ENCODE assay signal across 21 mouse cellular contexts in the genomic region with DNA sequence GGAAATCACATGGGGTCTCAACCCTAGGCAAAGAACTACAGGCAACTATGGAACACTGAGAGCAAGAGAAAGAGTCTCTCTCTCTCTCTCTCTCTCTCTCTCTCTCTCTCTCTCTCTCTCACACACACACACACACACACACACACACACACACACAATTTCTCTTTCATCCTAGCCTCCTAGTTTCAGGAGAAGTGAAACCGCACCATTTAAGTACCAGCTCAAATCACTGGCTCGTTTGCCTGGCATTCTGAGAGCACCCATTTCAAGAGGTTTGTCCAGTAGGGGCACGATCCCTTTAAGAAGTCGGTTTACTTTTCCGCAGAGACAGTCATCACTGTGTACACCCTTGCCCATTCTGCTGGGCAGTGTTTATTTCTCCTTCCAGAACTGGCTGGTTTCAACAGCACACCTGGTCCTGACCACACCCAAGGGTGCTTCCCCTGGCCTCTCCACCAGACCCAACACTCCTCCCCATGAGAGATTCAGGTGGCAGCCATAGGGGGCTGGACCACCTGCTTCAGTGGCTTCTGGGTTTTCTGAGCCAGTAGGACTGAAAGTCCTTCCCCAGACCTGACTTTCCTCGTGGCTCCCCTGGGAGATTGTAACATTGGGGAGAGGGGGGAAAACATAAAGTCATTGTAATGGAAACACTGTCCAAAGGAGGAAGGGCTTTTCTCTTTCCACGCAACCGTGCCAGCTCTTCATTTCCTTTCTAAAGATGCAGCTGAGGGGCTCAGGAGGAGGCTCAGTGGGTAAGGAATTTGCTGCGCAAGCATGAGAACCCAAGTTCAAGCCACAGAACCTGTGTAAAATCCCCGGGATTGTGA. TPM values are rescaled to one million over a fixed set of nuclear protein-coding genes. Genes with fewer than 3 reads are reported as not detected.
DNase-seq lines count a peak whose midpoint lies in the region; ATAC-seq and TF ChIP-seq lines count a peak whose summit lies in the region.
"Had no signal": no experiment of that assay in that cellular context is flagged by ENCODE, and none has a peak within 500 bp of the region (broad histone marks: within the 10 kb centered on the region; RNA-seq: fewer than 3 reads in every experiment).

No protein-coding gene starts in this region.

- 63% methylated on average over 10 of the region's 10 CpGs for WGBS in lung, embryonic 15.5 days
- 58% methylated on average over 10 of the region's 10 CpGs for WGBS in lung, adult 2 months
- WGBS in bone marrow, adult 2 months = 66% methylated on average over 10 of the region's 10 CpGs
- WGBS in midbrain, embryonic 15.5 days = 72% methylated on average over 10 of the region's 10 CpGs
- WGBS in stomach, embryonic 15.5 days = 70% methylated on average over 10 of the region's 10 CpGs

- DNase-seq in lung, adult 2 months = no peak
- no peak for DNase-seq in gastrocnemius, postnatal 4 days (ENCODE audit: low spot score in 2 of 2)
- DNase-seq in left cerebral cortex, adult 8-10 months (ENCODE audit: low spot score in 2 of 2) = no peak
- DNase-seq: adrenal gland, postnatal 14 days; cerebellum, postnatal 25 days; heart, adult 18-20 months; kidney, adult 11 months; kidney, postnatal 14 days; left cerebral cortex, postnatal 4 days had no signal

- H3K27me3 ChIP-seq in lung, embryonic 15.5 days = peaks cover 34% of the 10 kb centered on the region
- no peaks in the 10 kb centered on the region; the same call in 1 of the 2 replicates for H3K27me3 ChIP-seq in midbrain, embryonic 15.5 days (replicated peaks)
- peaks cover 38% of the 10 kb centered on the region for H3K27me3 ChIP-seq in stomach, embryonic 15.5 days (replicated peaks)

- TF ChIP-seq POLR2A in lung, adult 2 months (IDR thresholded peaks at IDR 0.05; ENCODE audit: borderline replicate concordance, extremely low read depth, low read depth, low read length) = no peak
- TF ChIP-seq POLR2A in bone marrow, adult 2 months (IDR thresholded peaks at IDR 0.05; ENCODE audit: borderline replicate concordance, control insufficient read depth, low read depth, low read length) = no peak

- H3K4me1 ChIP-seq in lung, embryonic 15.5 days = peaks cover 18% of the 10 kb centered on the region
- H3K4me1 ChIP-seq in lung, adult 2 months (ENCODE audit: control insufficient read depth, insufficient read depth, low read length) = no peaks in the 10 kb centered on the region; the same call in 1 of the 2 replicates
- H3K4me1 ChIP-seq in bone marrow, adult 2 months (ENCODE audit: control insufficient read depth, insufficient read depth, low read length) = no peaks in the 10 kb centered on the region
- H3K4me1 ChIP-seq in midbrain, embryonic 15.5 days = peaks cover 38% of the 10 kb centered on the region
- H3K4me1 ChIP-seq in stomach, embryonic 15.5 days = peaks cover 10% of the 10 kb centered on the region; the same call in 1 of the 2 replicates

- H3K27ac ChIP-seq in lung, embryonic 15.5 days = no peak overlapping the region
- H3K27ac ChIP-seq in bone marrow, adult 2 months (ENCODE audit: control insufficient read depth, insufficient read depth, low read depth, low read length, poor library complexity) = 0 out of 2 replicates have a peak overlapping the region, but pooled peaks have one; percentile 2
- H3K27ac ChIP-seq in midbrain, embryonic 15.5 days = no peak overlapping the region
- H3K27ac ChIP-seq in stomach, embryonic 15.5 days = no peak overlapping the region
- H3K27ac ChIP-seq: liver, embryonic 12.5 days; macrophage had no signal

- H3K4me2 ChIP-seq in lung, embryonic 15.5 days = no peak overlapping the region
- H3K4me2 ChIP-seq in midbrain, embryonic 15.5 days = peak overlapping the region; percentile 29
- H3K4me2 ChIP-seq in stomach, embryonic 15.5 days = no peak overlapping the region
- H3K4me2 ChIP-seq: liver, embryonic 12.5 days had no signal

- no peak overlapping the region for H3K9ac ChIP-seq in lung, embryonic 15.5 days
- no peak overlapping the region for H3K9ac ChIP-seq in midbrain, embryonic 15.5 days
- no peak overlapping the region for H3K9ac ChIP-seq in stomach, embryonic 15.5 days
- H3K9ac ChIP-seq: liver, embryonic 12.5 days had no signal

- peak; percentile 9; the same call in 1 of the 2 replicates for ATAC-seq in lung, embryonic 15.5 days (ENCODE audit: borderline replicate concordance, extremely low read depth, low FRiP score, low TSS enrichment)
- no peak for ATAC-seq in midbrain, embryonic 15.5 days (replicated peaks)
- ATAC-seq in stomach, embryonic 15.5 days (ENCODE audit: insufficient read depth, low FRiP score, low read depth) = peak; percentile 77; the same call in 1 of the 2 replicates
- ATAC-seq: CD4-positive, CD25-positive, alpha-beta regulatory T cell, adult 4 months; forebrain, embryonic 16.5 days; hindbrain, embryonic 16.5 days; liver, embryonic 12.5 days had no signal

- no peaks in the 10 kb centered on the region for H3K9me3 ChIP-seq in lung, embryonic 15.5 days
- peaks cover 5% of the 10 kb centered on the region; the same call in 1 of the 2 replicates for H3K9me3 ChIP-seq in midbrain, embryonic 15.5 days
- H3K9me3 ChIP-seq in stomach, embryonic 15.5 days = no peaks in the 10 kb centered on the region
- H3K9me3 ChIP-seq: liver, embryonic 12.5 days had no signal

- H3K4me3 ChIP-seq in lung, embryonic 15.5 days = no peak overlapping the region
- H3K4me3 ChIP-seq in lung, adult 2 months (replicated peaks; ENCODE audit: extremely low read depth, low read depth, low read length) = no peak overlapping the region
- H3K4me3 ChIP-seq in bone marrow, adult 2 months (replicated peaks; ENCODE audit: control insufficient read depth, low read depth, low read length) = no peak overlapping the region
- no peak overlapping the region for H3K4me3 ChIP-seq in midbrain, embryonic 15.5 days
- no peak overlapping the region for H3K4me3 ChIP-seq in stomach, embryonic 15.5 days (replicated peaks)
- H3K4me3 ChIP-seq: liver, embryonic 12.5 days; myocyte had no signal

- H3K36me3 ChIP-seq in lung, embryonic 15.5 days = no peaks in the 10 kb centered on the region
- no peaks in the 10 kb centered on the region for H3K36me3 ChIP-seq in midbrain, embryonic 15.5 days (replicated peaks)
- no peaks in the 10 kb centered on the region for H3K36me3 ChIP-seq in stomach, embryonic 15.5 days
- H3K36me3 ChIP-seq: liver, embryonic 12.5 days had no signal

- no peak for TF ChIP-seq CTCF in lung, adult 2 months (IDR thresholded peaks at IDR 0.05; ENCODE audit: insufficient read depth, low read length)
- TF ChIP-seq CTCF in bone marrow, adult 2 months (IDR thresholded peaks at IDR 0.05; ENCODE audit: control insufficient read depth, insufficient read depth, low read length) = no peak

RNA-seq across cellular contexts. Expression of gene Tmem163, which starts 5.9 kb away (rescaled TPM):
- 2.7 and 5.2 TPM in 2 replicates for polyA plus RNA-seq in lung, embryonic 15.5 days (2015; fragmentation: Nextera tagmentation; extraction: Ambion mirVana)
- polyA plus RNA-seq in lung, adult 2 months (2012; rRNA removed) = 25.3 and 35.9 TPM in 2 replicates
- polyA plus RNA-seq in bone marrow, adult 2 months (2011; ENCODE audit: insufficient read depth, insufficient read length, low replicate concordance, missing spikeins) = 2.5 and 5.7 TPM in 2 replicates
- 63.5 and 71.5 TPM in 2 replicates for polyA plus RNA-seq in midbrain, embryonic 15.5 days (2015; fragmentation: Nextera tagmentation; extraction: Ambion mirVana)
- polyA plus RNA-seq in stomach, embryonic 15.5 days (2015; fragmentation: Nextera tagmentation; extraction: Ambion mirVana) = 0.63 and 0.99 TPM in 2 replicates
- not detected for total RNA-seq in gastrocnemius, postnatal 4 days (2021)
- 10 to 100 TPM; 18.8 to 20.4 (median 19.4) TPM for total RNA-seq in left cerebral cortex, adult 8-10 months (2022)
- total RNA-seq: gastrocnemius, adult 18-20 months had no signal
- polyA plus RNA-seq: macrophage, myocyte had no signal

RNA-seq across cellular contexts. Expression of gene Acmsd, which starts 55.8 kb away (rescaled TPM):
- 0.16 and 0.25 TPM in 2 replicates for polyA plus RNA-seq in lung, embryonic 15.5 days (2015; fragmentation: Nextera tagmentation; extraction: Ambion mirVana)
- polyA plus RNA-seq in lung, adult 2 months (2012; rRNA removed) = 0.05 TPM in 1 of 2 replicates, not detected in the other
- polyA plus RNA-seq in bone marrow, adult 2 months (2011; ENCODE audit: insufficient read depth, insufficient read length, low replicate concordance, missing spikeins) = 4.1 and 11.2 TPM in 2 replicates
- 0.08 and 0.13 TPM in 2 replicates for polyA plus RNA-seq in midbrain, embryonic 15.5 days (2015; fragmentation: Nextera tagmentation; extraction: Ambion mirVana)
- 0.44 and 0.69 TPM in 2 replicates for polyA plus RNA-seq in stomach, embryonic 15.5 days (2015; fragmentation: Nextera tagmentation; extraction: Ambion mirVana)
- total RNA-seq in gastrocnemius, postnatal 4 days (2021) = not detected
- not detected for total RNA-seq in left cerebral cortex, adult 8-10 months (2022)
- total RNA-seq: gastrocnemius, adult 18-20 months; heart, adult 18-20 months; layer of hippocampus, postnatal 10 days; left cerebral cortex, postnatal 4 days had no signal
- polyA plus RNA-seq: forebrain, embryonic 16.5 days; macrophage; myocyte had no signal
